In genomic region chr7:49176590-49177201, GRCm38 (mm10) we compare ENCODE assay signal across 13 mouse cellular contexts.
A peak's percentile ranks its signal among the peaks of the same experiment; 100 is the strongest.
DNase-seq lines count a peak whose midpoint lies in the region; ATAC-seq lines count a peak whose summit lies in the region.
"Had no signal": no experiment of that assay in that cellular context is flagged by ENCODE, and none has a peak within 500 bp of the region (broad histone marks: within the 10 kb centered on the region; RNA-seq: fewer than 3 reads in every experiment).

No protein-coding gene starts in this region.

- H3K27me3 ChIP-seq in kidney, embryonic 15.5 days: no peaks in the 10 kb centered on the region
- H3K27me3 ChIP-seq in forebrain, embryonic 14.5 days (replicated peaks; ENCODE audit: control insufficient read depth, insufficient read depth, low read length): no peaks in the 10 kb centered on the region
- no peaks in the 10 kb centered on the region for H3K27me3 ChIP-seq in heart, embryonic 15.5 days
- H3K27me3 ChIP-seq in midbrain, embryonic 15.5 days (replicated peaks): no peaks in the 10 kb centered on the region

- DNase-seq in kidney, adult 8-10 months: no peak
- no peak for DNase-seq in forebrain, embryonic 14.5 days (ENCODE audit: low spot score)
- no peak for DNase-seq in left cerebral cortex, adult 8-10 months (ENCODE audit: low spot score in 2 of 2)
- DNase-seq in frontal cortex, postnatal 10 days (ENCODE audit: low spot score in 2 of 2): no peak
- DNase-seq: cerebellum, postnatal 14 days; gastrocnemius, adult 2 months; lung, adult 18-20 months had no signal

- no peak overlapping the region for H3K9ac ChIP-seq in kidney, embryonic 15.5 days
- no peak overlapping the region for H3K9ac ChIP-seq in forebrain, embryonic 14.5 days (ENCODE audit: low read length)
- H3K9ac ChIP-seq in heart, embryonic 15.5 days: no peak overlapping the region
- no peak overlapping the region for H3K9ac ChIP-seq in midbrain, embryonic 15.5 days

- WGBS in kidney, embryonic 15.5 days: 64% methylated on average over 21 of the region's 21 CpGs
- 88% methylated on average over 21 of the region's 21 CpGs for WGBS in forebrain, embryonic 14.5 days
- WGBS in heart, embryonic 15.5 days: 56% methylated on average over 21 of the region's 21 CpGs
- WGBS in midbrain, embryonic 15.5 days: 81% methylated on average over 21 of the region's 21 CpGs

- H3K4me2 ChIP-seq in kidney, embryonic 15.5 days: no peak overlapping the region
- no peak overlapping the region for H3K4me2 ChIP-seq in forebrain, embryonic 14.5 days (ENCODE audit: low read length)
- peak overlapping the region; percentile 31 for H3K4me2 ChIP-seq in heart, embryonic 15.5 days
- no peak overlapping the region for H3K4me2 ChIP-seq in midbrain, embryonic 15.5 days

- no peak overlapping the region for H3K4me3 ChIP-seq in kidney, embryonic 15.5 days (replicated peaks)
- no peak overlapping the region for H3K4me3 ChIP-seq in forebrain, embryonic 14.5 days (ENCODE audit: low read depth, low read length)
- no peak overlapping the region for H3K4me3 ChIP-seq in heart, embryonic 15.5 days
- no peak overlapping the region for H3K4me3 ChIP-seq in midbrain, embryonic 15.5 days
- H3K4me3 ChIP-seq: gastrocnemius, adult 2 months; limb, embryonic 10.5 days had no signal

- H3K9me3 ChIP-seq in kidney, embryonic 15.5 days (replicated peaks): no peaks in the 10 kb centered on the region
- no peaks in the 10 kb centered on the region for H3K9me3 ChIP-seq in forebrain, embryonic 14.5 days (replicated peaks; ENCODE audit: control insufficient read depth, low read length)
- no peaks in the 10 kb centered on the region for H3K9me3 ChIP-seq in heart, embryonic 15.5 days (replicated peaks)
- no peaks in the 10 kb centered on the region for H3K9me3 ChIP-seq in midbrain, embryonic 15.5 days
- H3K9me3 ChIP-seq: limb, embryonic 10.5 days had no signal

- H3K27ac ChIP-seq in kidney, embryonic 15.5 days: no peak overlapping the region
- no peak overlapping the region; the same call in 1 of the 2 replicates for H3K27ac ChIP-seq in forebrain, embryonic 14.5 days (ENCODE audit: low read depth, low read length)
- peak overlapping the region; percentile 46; the same call in 1 of the 2 replicates for H3K27ac ChIP-seq in heart, embryonic 15.5 days
- H3K27ac ChIP-seq in midbrain, embryonic 15.5 days: no peak overlapping the region
- H3K27ac ChIP-seq: gastrocnemius, adult 2 months had no signal

- H3K36me3 ChIP-seq in kidney, embryonic 15.5 days: no peaks in the 10 kb centered on the region
- H3K36me3 ChIP-seq in forebrain, embryonic 14.5 days (ENCODE audit: control insufficient read depth, insufficient read depth, low read length): no peaks in the 10 kb centered on the region
- no peaks in the 10 kb centered on the region for H3K36me3 ChIP-seq in heart, embryonic 15.5 days
- no peaks in the 10 kb centered on the region for H3K36me3 ChIP-seq in midbrain, embryonic 15.5 days (replicated peaks)
- H3K36me3 ChIP-seq: limb, embryonic 10.5 days had no signal

- peaks cover 35% of the 10 kb centered on the region for H3K4me1 ChIP-seq in kidney, embryonic 15.5 days
- H3K4me1 ChIP-seq in forebrain, embryonic 14.5 days (ENCODE audit: control insufficient read depth, insufficient read depth, low read length): no peaks in the 10 kb centered on the region
- H3K4me1 ChIP-seq in heart, embryonic 15.5 days (replicated peaks): peaks cover 48% of the 10 kb centered on the region
- peaks cover 13% of the 10 kb centered on the region for H3K4me1 ChIP-seq in midbrain, embryonic 15.5 days
- H3K4me1 ChIP-seq: limb, embryonic 10.5 days had no signal

- 0 out of 2 replicates have a peak, but pooled peaks have one; percentile 33 for ATAC-seq in kidney, embryonic 15.5 days (replicated peaks; ENCODE audit: low FRiP score)
- peak; percentile 11; the same call in 1 of the 2 replicates for ATAC-seq in forebrain, embryonic 14.5 days
- peak; percentile 59 for ATAC-seq in heart, embryonic 15.5 days (replicated peaks; ENCODE audit: insufficient number of reproducible peaks, insufficient read depth, low FRiP score, low read depth)
- ATAC-seq in midbrain, embryonic 15.5 days (replicated peaks): peak; percentile 60
- ATAC-seq in megakaryocyte, adult 5-6 weeks (ENCODE audit: poor library complexity, severe bottlenecking): no peak
- ATAC-seq: CD4-positive, CD25-positive, alpha-beta regulatory T cell, adult 4 months had no signal
